Mouse (Mus musculus) thymus, adult 2 months (tissue): ENCODE results near the gene Ispd. TPM values are rescaled to one million over a fixed set of nuclear protein-coding genes. Genes with fewer than 3 reads are reported as not detected.

ENCODE experiments used
- DNase-seq: peaks from one replicate; pipeline ENCODE4 v3.0.0; 2021
- H3K27ac ChIP-seq: fragments of 200-500 bp; 2 replicates; pipeline ENCODE4 v1.5.1; 2012; ENCODE audit warnings: low read length, control low read depth; ENCODE audit not compliant: control insufficient read depth, insufficient read depth
- H3K27me3 ChIP-seq: fragments of 200-500 bp; 2 replicates; pipeline ENCODE4 v1.6.1; 2012; ENCODE audit warnings: mild to moderate bottlenecking, low read length, moderate library complexity, mixed read lengths; ENCODE audit not compliant: control insufficient read depth, insufficient read depth
- H3K36me3 ChIP-seq: fragments of 200-500 bp; 2 replicates; pipeline ENCODE4 v1.6.1; 2012; ENCODE audit warnings: mild to moderate bottlenecking, low read length, moderate library complexity; ENCODE audit not compliant: control insufficient read depth, insufficient read depth
- H3K4me1 ChIP-seq: fragments of 200-500 bp; replicated peaks from 2 replicates; pipeline ENCODE4 v1.6.1; 2012; ENCODE audit warnings: low read length; ENCODE audit not compliant: control insufficient read depth, insufficient read depth
- H3K4me3 ChIP-seq: fragments of 200-500 bp; 2 replicates; pipeline ENCODE4 v1.5.1; 2012; ENCODE audit warnings: mild to moderate bottlenecking, low read length, control low read depth, moderate library complexity; ENCODE audit not compliant: control insufficient read depth, insufficient read depth
- CTCF ChIP-seq: fragments of 200-500 bp; IDR thresholded peaks from 2 replicates; pipeline ENCODE4 v1.5.1; 2012; ENCODE audit warnings: mild to moderate bottlenecking, control low read depth, low read length, moderate library complexity, borderline replicate concordance; ENCODE audit not compliant: control insufficient read depth, poor library complexity, insufficient read depth; ENCODE audit errors: extremely low read depth
- POLR2A ChIP-seq: fragments of 200-500 bp; IDR thresholded peaks from 2 replicates; pipeline ENCODE4 v1.6.1; 2012; ENCODE audit warnings: mild to moderate bottlenecking, low read length, control low read depth, moderate library complexity; ENCODE audit not compliant: control insufficient read depth, poor library complexity, insufficient read depth; ENCODE audit errors: extremely low read depth
- WGBS: fragments of 180-500 bp; shearing (Covaris S2); methylation state at CpG from one replicate; pipeline ENCODE4 v1.1.7; 2018; 5-methylcytosine and 5-hydroxymethylcytosine counted together
- polyA plus RNA-seq: library from polyadenylated mRNA; depleted of rRNA; stranded (reverse); fragments of >200 nt; gene quantifications from 2 replicates; pipeline ENCODE4 v1.2.3, GENCODE M21; 2012

The Ispd gene
- polyA plus RNA-seq, 1 experiment: 0.53 TPM

- WGBS: 92% methylated on average over 3 of the region's 3 CpGs
- DNase-seq: no peak
- no peak overlapping the region for H3K4me3 ChIP-seq
Observed at GRCm38 (mm10) chr12:36664783-36665182, 283.5 kb downstream of the Ispd start.

GRCm38 (mm10) chr12:36666771-36667170 is 285.5 kb downstream of the Ispd start:
- H3K4me1 ChIP-seq: no peaks in the 10 kb centered on the region
- DNase-seq: no peak
- WGBS: 88% methylated on average over 6 of the region's 6 CpGs
- H3K36me3 ChIP-seq: no peaks in the 10 kb centered on the region
- TF ChIP-seq POLR2A (no peak), CTCF (no peak)
- H3K27me3 ChIP-seq: no peaks in the 10 kb centered on the region
- no peak overlapping the region for H3K4me3 ChIP-seq
- no peak overlapping the region for H3K27ac ChIP-seq

More at GRCm38 (mm10) chr12:36664783-36665182, 283.5 kb downstream of the Ispd start:
- TF ChIP-seq CTCF (no peak), POLR2A (no peak)
- Histone ChIP-seq H3K4me1 (no peaks in the 10 kb centered on the region), H3K36me3 (no peaks in the 10 kb centered on the region), H3K27me3 (no peaks in the 10 kb centered on the region), H3K27ac (no peak overlapping the region)

GRCm38 (mm10) chr12:36670164-36670908 is 289.1 kb downstream of the Ispd start:
- TF ChIP-seq CTCF (no peak), POLR2A (no peak)

GRCm38 (mm10) chr12:36670915-36671579 is 289.8 kb downstream of the Ispd start:
- TF ChIP-seq CTCF (no peak), POLR2A (no peak)
- Histone ChIP-seq H3K36me3 (no peaks in the 10 kb centered on the region), H3K4me1 (no peaks in the 10 kb centered on the region), H3K4me3 (no peak overlapping the region), H3K27me3 (no peaks in the 10 kb centered on the region), H3K27ac (no peak overlapping the region)
- DNase-seq: no peak
- 49% methylated on average over 10 of the region's 10 CpGs for whole genome bisulfite sequencing

More at GRCm38 (mm10) chr12:36670164-36670908, 289.1 kb downstream of the Ispd start:
- H3K36me3 ChIP-seq: no peaks in the 10 kb centered on the region
- H3K4me1 ChIP-seq: no peaks in the 10 kb centered on the region
- H3K27me3 ChIP-seq: no peaks in the 10 kb centered on the region
- H3K27ac ChIP-seq: no peak overlapping the region
- 85% methylated on average over 5 of the region's 5 CpGs for WGBS
- H3K4me3 ChIP-seq: no peak overlapping the region
- DNase-seq: no peak

DNA sequence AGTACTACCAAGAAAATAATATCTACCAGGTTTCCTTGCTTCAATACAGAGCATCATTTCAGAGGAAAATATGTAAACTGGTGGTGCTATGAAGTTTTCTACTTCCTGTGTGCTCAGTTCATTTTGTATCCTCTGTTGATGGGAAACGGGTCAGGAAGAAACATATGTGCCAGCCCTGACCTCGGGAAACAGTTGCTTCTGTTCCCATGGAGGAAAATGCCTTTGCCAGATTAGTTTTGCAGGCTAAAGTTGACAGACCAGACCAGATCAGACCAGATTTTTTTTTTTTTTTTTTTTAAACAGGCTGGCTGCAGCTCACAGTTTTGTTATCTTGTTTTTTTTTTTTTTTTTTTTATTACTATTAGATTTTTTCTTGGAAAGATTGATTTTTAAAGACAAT is 293.2 kb downstream of the Ispd start:
- no peaks in the 10 kb centered on the region for H3K36me3 ChIP-seq
- H3K4me3 ChIP-seq: no peak overlapping the region
- TF ChIP-seq CTCF (no peak), POLR2A (no peak)
- WGBS: 72% methylated on average over 2 of the region's 2 CpGs
- no peak for DNase-seq
- no peaks in the 10 kb centered on the region for H3K27me3 ChIP-seq
- H3K4me1 ChIP-seq: no peaks in the 10 kb centered on the region
- no peak overlapping the region for H3K27ac ChIP-seq

DNA sequence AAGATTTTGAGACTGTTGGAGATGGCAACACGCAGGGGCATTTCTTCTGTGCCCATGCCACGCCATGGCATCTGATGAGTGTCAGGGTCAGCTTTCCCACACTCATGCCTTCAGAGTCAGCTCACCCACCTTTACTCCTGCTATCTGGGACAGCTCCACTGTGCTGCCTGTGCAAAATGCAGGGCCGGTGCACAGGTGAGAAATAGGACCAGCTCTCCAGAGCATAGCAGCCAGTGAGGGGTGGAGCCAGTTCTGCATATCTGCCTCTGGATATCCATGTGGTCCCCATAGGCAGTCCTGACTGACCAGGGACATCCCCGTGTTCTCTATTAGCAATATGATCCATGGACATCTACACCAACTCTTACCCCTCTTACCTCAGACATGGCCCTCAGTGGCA is 297.0 kb downstream of the Ispd start:
- no peaks in the 10 kb centered on the region for H3K36me3 ChIP-seq
- H3K4me3 ChIP-seq: no peak overlapping the region
- no peaks in the 10 kb centered on the region for H3K27me3 ChIP-seq
- TF ChIP-seq POLR2A (no peak), CTCF (no peak)
- 96% methylated on average over 4 of the region's 4 CpGs for WGBS
- H3K27ac ChIP-seq: no peak overlapping the region
- no peaks in the 10 kb centered on the region for H3K4me1 ChIP-seq
- DNase-seq: no peak
